Mouse (Mus musculus): ENCODE measurements around the gene Atpaf1. TPM values are rescaled to one million over a fixed set of nuclear protein-coding genes. Genes with fewer than 3 reads are reported as not detected.
A peak's percentile ranks its signal among the peaks of the same experiment; 100 is the strongest.

Atpaf1 gene
- total and polyA plus RNA-seq, 2 experiments from 2014 or later = 28.1 to 43.5 TPM

DNA sequence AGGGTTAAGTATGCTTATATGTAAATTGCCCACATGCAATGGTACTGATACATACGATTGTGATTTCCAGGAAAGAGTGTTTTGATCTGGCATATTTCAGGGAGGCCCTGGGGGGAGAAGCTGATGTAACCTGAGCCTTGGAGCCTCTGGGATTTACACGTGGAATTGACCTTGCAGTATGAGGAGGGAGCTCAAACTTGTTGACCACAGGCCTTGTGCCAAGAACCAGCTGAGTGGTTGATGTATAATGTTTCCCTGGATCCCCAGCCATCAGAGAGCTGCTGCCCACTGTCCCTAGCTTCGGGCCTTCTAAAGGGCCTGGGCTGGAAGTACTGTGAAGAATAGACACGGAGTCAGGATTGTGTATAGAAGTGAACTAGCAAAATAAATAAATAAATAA lies 55.3 kb downstream of the Atpaf1 start:
- 52% methylated on average over 4 of the region's 4 CpGs for WGBS
- ATAC-seq (no peak), DNase-seq (ENCODE audit: low spot score) (no peak)
- no peaks in the 10 kb centered on the region for H3K9me3 ChIP-seq (ENCODE audit: low read length)
- H3K4me2 ChIP-seq (ENCODE audit: low read depth, low read length) = peak overlapping the region; percentile 71
- H3K4me3 ChIP-seq (ENCODE audit: low read length) = no peak overlapping the region
- no peaks in the 10 kb centered on the region for H3K36me3 ChIP-seq (ENCODE audit: insufficient read depth, low read length)
- no peaks in the 10 kb centered on the region for H3K27me3 ChIP-seq (ENCODE audit: insufficient read depth, low read length)
- no peak overlapping the region for H3K9ac ChIP-seq (replicated peaks; ENCODE audit: low read length)
- no peaks in the 10 kb centered on the region; the same call in 1 of the 2 replicates for H3K4me1 ChIP-seq (ENCODE audit: insufficient read depth, low read length)
- no peak for TF ChIP-seq CTCF (IDR thresholded peaks at IDR 0.05; ENCODE audit: low read depth)
- H3K27ac ChIP-seq = no peak overlapping the region

DNA sequence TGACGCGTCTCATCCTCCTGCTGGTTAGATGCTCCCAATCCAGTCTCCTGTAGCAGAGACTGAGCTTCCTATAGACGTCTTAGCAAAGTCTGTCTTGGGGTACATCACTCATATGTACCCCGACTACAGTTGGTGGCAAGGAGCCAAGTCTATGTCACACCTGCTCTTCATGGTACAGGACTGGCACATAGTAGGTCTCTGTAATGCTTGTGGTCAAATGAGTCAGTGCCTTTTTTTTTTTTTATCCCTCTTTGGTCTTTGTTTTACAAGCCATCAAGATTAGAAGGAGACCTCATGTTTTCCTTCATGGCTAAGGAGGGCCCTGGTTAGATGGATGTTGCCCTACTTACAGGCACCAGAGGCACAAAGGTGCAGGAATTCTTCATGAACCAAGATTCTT lies 56.2 kb downstream of the Atpaf1 start:
- H3K4me2 ChIP-seq (ENCODE audit: low read depth, low read length) = no peak overlapping the region
- no peaks in the 10 kb centered on the region for H3K27me3 ChIP-seq (ENCODE audit: insufficient read depth, low read length)
- H3K27ac ChIP-seq = no peak overlapping the region
- DNase-seq (ENCODE audit: low spot score) (no peak), ATAC-seq (no peak)
- no peak for TF ChIP-seq CTCF (IDR thresholded peaks at IDR 0.05; ENCODE audit: low read depth)
- H3K4me3 ChIP-seq (ENCODE audit: low read length) = no peak overlapping the region
- no peaks in the 10 kb centered on the region; the same call in 1 of the 2 replicates for H3K4me1 ChIP-seq (ENCODE audit: insufficient read depth, low read length)
- 92% methylated on average over 4 of the region's 4 CpGs for WGBS
- no peaks in the 10 kb centered on the region for H3K9me3 ChIP-seq (ENCODE audit: low read length)
- no peaks in the 10 kb centered on the region for H3K36me3 ChIP-seq (ENCODE audit: insufficient read depth, low read length)
- H3K9ac ChIP-seq (replicated peaks; ENCODE audit: low read length) = no peak overlapping the region

DNA sequence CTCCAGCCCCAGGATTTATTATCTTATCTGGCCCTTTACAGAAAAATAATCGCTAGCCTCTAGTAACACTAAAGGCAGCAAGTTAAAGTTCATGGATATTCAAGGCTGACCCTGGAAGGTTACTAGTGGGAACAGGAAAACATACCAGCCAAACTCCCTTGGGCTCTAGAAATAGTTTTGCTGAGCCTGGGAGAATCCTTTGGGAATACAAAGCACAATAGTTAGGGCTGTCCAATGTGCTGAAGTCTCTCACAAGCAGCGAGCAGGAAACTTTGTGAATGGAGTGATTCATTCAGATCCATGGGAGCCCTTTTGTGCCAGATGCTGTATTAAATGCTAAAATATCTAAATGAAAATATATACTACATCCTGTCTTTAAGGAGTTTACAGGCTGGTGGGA lies 62.0 kb downstream of the Atpaf1 start:
- Histone ChIP-seq H3K27me3 (ENCODE audit: insufficient read depth, low read length) (no peaks in the 10 kb centered on the region), H3K4me1 (ENCODE audit: insufficient read depth, low read length) (no peaks in the 10 kb centered on the region), H3K9ac (replicated peaks; ENCODE audit: low read length) (no peak overlapping the region), H3K36me3 (ENCODE audit: insufficient read depth, low read length) (no peaks in the 10 kb centered on the region), H3K9me3 (ENCODE audit: low read length) (no peaks in the 10 kb centered on the region), H3K27ac (no peak overlapping the region), H3K4me3 (ENCODE audit: low read length) (no peak overlapping the region), H3K4me2 (ENCODE audit: low read depth, low read length) (no peak overlapping the region)
- ATAC-seq = no peak
- 53% methylated on average over 2 of the region's 2 CpGs for WGBS
- no peak for DNase-seq (ENCODE audit: low spot score)
- TF ChIP-seq CTCF (IDR thresholded peaks at IDR 0.05; ENCODE audit: low read depth) = no peak

DNA sequence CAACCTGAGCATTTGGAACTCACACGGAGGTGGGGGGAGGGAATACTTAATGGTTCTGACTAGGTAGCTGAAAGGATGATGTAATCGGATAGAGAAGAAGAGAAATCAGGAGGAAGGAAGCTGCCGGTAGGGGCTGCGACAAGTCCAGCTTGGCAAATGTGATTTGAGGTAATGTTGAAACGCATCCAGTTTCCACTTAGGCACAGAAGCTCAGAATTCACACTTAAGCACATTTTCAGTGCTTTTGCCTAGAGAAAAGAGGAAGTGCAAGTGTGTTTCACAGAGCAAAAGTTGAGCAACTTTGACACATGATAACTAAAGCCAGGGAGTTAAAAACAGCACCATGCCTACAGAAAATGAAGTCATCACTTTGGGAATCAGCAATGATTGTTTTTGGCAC lies 62.8 kb downstream of the Atpaf1 start:
- no peak overlapping the region for H3K4me2 ChIP-seq (ENCODE audit: low read depth, low read length)
- H3K9ac ChIP-seq (replicated peaks; ENCODE audit: low read length) = no peak overlapping the region
- no peaks in the 10 kb centered on the region for H3K9me3 ChIP-seq (ENCODE audit: low read length)
- WGBS = 38% methylated on average over 5 of the region's 5 CpGs
- DNase-seq (ENCODE audit: low spot score) = peak; percentile 26
- H3K36me3 ChIP-seq (ENCODE audit: insufficient read depth, low read length) = no peaks in the 10 kb centered on the region
- no peak for TF ChIP-seq CTCF (IDR thresholded peaks at IDR 0.05; ENCODE audit: low read depth)
- no peaks in the 10 kb centered on the region for H3K4me1 ChIP-seq (ENCODE audit: insufficient read depth, low read length)
- no peak overlapping the region for H3K4me3 ChIP-seq (ENCODE audit: low read length)
- H3K27me3 ChIP-seq (ENCODE audit: insufficient read depth, low read length) = no peaks in the 10 kb centered on the region
- no peak for ATAC-seq
- no peak overlapping the region for H3K27ac ChIP-seq

DNA sequence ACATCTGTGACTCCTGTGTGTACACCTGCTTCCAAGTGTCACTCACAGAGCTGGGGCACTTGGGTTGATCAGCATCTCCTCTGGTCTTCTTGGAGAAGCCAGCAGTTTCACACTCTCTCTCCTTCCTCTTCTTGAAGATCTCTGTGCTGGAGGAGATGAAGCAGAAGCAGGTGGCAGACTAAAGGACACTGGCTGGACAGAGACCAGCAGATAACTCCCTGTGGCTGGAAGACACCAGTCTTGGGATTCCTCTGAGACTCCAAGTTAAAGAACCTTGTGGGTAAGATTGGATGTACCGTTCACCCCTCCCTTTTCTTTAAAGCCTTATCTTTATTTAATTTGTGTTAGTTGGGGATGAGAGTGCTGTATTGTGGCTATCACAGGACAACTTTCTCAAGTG lies 63.5 kb downstream of the Atpaf1 start:
- no peak for TF ChIP-seq CTCF (IDR thresholded peaks at IDR 0.05; ENCODE audit: low read depth)
- Histone ChIP-seq H3K27ac (no peak overlapping the region), H3K4me3 (ENCODE audit: low read length) (no peak overlapping the region), H3K36me3 (ENCODE audit: insufficient read depth, low read length) (no peaks in the 10 kb centered on the region), H3K4me1 (ENCODE audit: insufficient read depth, low read length) (no peaks in the 10 kb centered on the region), H3K4me2 (ENCODE audit: low read depth, low read length) (no peak overlapping the region), H3K9ac (replicated peaks; ENCODE audit: low read length) (no peak overlapping the region), H3K27me3 (ENCODE audit: insufficient read depth, low read length) (no peaks in the 10 kb centered on the region), H3K9me3 (ENCODE audit: low read length) (no peaks in the 10 kb centered on the region)
- 100% methylated on average over 1 of the region's 1 CpGs for WGBS
- ATAC-seq (no peak), DNase-seq (ENCODE audit: low spot score) (no peak)

DNA sequence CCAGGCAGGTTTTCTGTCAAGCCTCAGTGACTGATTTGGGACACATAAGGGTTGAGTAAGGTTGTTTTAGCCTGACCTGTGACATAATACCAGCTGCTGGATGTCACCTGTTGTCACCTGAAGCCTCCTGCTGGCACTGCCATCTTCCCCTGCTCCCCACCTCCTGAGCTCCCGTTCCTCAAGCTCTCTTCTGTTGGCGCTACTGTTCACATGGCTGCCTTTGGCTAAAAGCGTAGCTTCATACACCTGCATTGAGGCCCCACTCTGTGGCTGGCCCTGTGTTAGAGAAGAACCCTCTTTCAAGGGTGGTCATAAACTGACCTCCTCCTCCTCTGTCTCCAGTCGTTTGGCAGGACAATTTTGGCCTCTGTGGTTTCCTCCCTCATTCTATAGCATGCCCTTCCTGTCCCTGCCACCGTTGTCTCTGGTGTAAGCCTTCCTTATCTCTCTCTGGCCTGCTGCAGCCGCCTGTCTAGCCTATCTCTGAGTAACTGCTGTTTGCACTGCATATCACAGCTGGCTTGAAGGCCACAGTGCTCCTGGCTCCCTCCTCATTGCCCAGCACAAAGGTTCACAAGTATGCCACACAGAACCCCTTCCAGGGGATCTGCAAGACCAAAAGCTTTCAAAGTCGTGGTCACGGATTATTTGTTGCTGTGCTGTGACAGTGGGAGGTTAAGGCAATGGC lies 64.5 kb downstream of the Atpaf1 start:
- H3K4me2 ChIP-seq (ENCODE audit: low read depth, low read length) = no peak overlapping the region
- no peak for DNase-seq (ENCODE audit: low spot score)
- ATAC-seq = no peak
- no peak overlapping the region for H3K9ac ChIP-seq (replicated peaks; ENCODE audit: low read length)
- WGBS = 71% methylated on average over 8 of the region's 8 CpGs
- H3K27ac ChIP-seq = no peak overlapping the region
- no peak for TF ChIP-seq CTCF (IDR thresholded peaks at IDR 0.05; ENCODE audit: low read depth)
- H3K4me1 ChIP-seq (ENCODE audit: insufficient read depth, low read length) = no peaks in the 10 kb centered on the region; the same call in 1 of the 2 replicates
- H3K9me3 ChIP-seq (ENCODE audit: low read length) = no peaks in the 10 kb centered on the region
- no peaks in the 10 kb centered on the region for H3K36me3 ChIP-seq (ENCODE audit: insufficient read depth, low read length)
- H3K27me3 ChIP-seq (ENCODE audit: insufficient read depth, low read length) = no peaks in the 10 kb centered on the region
- H3K4me3 ChIP-seq (ENCODE audit: low read length) = no peak overlapping the region

DNA sequence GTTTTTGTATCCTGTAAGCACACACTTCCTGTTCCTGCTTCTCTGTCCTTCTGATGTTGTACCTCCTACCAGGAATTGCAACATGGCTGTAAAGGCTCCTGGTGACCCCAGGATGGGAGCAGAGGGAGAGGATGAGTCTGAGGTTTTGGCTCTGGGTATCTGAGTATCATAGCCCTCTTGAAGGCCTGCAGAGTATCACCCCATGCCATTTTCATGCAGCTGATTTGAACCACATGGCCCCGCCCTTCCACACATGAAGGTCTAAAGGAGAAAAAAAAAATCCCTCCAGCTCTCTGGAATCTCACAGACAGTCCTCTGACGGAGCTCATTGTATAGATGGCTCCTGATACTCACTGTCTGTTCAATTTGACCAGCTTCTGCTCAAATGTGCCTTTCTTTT lies 65.5 kb downstream of the Atpaf1 start:
- no peak for TF ChIP-seq CTCF (IDR thresholded peaks at IDR 0.05; ENCODE audit: low read depth)
- Histone ChIP-seq H3K27ac (no peak overlapping the region), H3K9ac (replicated peaks; ENCODE audit: low read length) (no peak overlapping the region), H3K4me1 (ENCODE audit: insufficient read depth, low read length) (peaks cover 2% of the 10 kb centered on the region), H3K4me3 (ENCODE audit: low read length) (no peak overlapping the region), H3K36me3 (ENCODE audit: insufficient read depth, low read length) (no peaks in the 10 kb centered on the region), H3K9me3 (ENCODE audit: low read length) (no peaks in the 10 kb centered on the region), H3K27me3 (ENCODE audit: insufficient read depth, low read length) (no peaks in the 10 kb centered on the region), H3K4me2 (ENCODE audit: low read depth, low read length) (no peak overlapping the region)
- ATAC-seq (no peak), DNase-seq (ENCODE audit: low spot score) (no peak)
- WGBS = 80% methylated on average over 2 of the region's 2 CpGs
